Mouse (Mus musculus) urinary bladder, postnatal 36 days (tissue): ENCODE measurements at regions not wholly inside any gene's neighbourhood (a gene's known extent, or its start where the extent isn't known, plus 50 kb on each side); places are given as distances from the start of the nearest gene placed in this dataset.

Source experiments
- DNase-seq, 2 experiments: peaks; one replicate each; pipeline ENCODE4 v3.0.0; 2022; ENCODE audit warnings: low spot score in 2 of 2, mixed read lengths in 1 of 2

DNA sequence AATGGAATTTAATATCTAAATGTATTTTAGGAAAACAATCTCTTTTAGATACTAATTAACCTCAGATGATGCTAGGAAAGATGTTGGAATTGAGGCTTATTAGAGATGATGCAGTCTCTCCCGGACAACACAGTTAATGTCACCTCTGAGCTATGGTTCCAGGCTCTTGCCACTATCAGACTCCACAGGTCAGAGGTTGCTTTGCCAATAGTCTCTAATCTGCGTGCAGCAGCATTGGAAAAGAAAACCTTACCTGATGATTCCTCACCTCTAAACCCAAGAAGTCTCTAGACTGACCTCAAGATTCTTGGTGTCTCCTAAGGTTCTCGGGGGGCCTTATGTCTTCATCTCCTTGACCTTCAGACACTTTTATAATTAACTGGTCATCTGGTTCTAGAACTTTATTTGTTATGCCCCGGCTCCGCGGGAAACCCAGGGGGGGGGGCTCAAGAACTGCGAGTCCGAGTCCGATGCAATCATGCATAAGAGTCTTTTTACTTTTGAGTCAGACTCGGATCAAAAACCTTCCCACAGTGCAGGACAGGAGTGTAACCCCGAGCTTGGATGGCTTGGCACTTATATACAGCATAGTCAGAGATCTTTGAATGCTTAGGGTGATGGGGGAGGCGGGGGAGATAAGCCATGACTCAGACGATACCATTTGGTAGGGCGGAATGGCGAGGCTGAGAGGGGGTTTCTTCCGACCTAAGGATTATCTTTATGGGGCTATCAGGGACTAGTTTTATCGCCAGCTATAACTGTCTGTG, 626.9 kb downstream of the Zfp706 start:
- DNase-seq = no peak

DNA sequence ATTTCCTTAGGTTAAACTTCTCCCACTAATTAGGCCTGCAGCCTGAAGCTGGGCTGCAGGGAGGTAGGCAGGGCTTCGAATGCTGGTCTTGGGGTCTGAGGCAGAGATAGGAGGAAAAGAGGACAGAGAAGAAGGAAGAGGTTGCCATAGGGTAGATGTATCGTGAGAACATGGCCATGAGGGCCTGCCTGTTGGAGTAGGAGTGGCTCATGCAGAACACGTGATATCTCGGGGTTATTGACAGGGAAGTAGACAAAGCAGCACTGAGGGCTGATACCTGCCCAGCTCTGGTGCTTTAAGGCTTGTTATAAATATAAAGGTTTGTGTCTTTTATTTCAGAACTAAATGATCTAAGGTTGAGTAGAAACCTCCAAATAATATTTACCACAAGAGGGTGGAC, 628.9 kb downstream of the Zfp706 start:
- no peak for DNase-seq

DNA sequence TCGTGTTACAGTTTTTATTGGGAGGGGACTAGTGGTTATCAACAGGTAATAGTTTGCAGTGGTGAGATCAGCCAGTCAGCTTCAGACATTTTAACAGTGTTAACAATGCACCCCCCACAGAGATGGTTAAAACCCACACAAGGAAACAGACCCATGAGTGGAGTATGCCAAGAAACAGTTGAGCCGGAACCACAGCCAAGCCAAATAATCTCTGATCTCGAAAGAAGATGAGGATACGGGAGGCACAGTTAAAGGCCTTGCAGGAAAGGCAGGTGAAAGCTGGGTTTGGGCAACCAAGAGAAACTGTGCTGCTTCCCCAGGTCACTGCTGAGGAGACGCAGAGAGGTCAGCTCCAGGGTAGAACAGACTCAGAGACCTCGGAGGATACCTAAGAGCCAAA, 631.0 kb downstream of the Zfp706 start:
- DNase-seq = no peak

DNA sequence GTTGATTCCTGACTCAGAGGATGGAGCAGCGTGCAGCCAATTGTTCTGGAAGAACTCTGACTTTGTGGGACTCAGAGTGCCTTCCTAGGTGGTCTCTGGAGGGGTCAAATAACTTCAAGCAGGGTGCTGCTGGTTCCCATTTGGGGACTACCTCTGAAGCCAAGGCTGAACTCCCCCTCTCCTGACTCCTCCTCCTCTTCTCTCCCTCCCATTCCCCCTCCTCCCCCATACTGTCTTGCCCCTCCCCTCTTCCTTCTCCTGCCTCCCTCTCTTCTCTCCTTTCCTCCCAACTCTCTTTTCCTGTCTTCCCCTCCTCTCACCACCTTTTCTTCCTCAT, 632.1 kb downstream of the Zfp706 start:
- no peak for DNase-seq

DNA sequence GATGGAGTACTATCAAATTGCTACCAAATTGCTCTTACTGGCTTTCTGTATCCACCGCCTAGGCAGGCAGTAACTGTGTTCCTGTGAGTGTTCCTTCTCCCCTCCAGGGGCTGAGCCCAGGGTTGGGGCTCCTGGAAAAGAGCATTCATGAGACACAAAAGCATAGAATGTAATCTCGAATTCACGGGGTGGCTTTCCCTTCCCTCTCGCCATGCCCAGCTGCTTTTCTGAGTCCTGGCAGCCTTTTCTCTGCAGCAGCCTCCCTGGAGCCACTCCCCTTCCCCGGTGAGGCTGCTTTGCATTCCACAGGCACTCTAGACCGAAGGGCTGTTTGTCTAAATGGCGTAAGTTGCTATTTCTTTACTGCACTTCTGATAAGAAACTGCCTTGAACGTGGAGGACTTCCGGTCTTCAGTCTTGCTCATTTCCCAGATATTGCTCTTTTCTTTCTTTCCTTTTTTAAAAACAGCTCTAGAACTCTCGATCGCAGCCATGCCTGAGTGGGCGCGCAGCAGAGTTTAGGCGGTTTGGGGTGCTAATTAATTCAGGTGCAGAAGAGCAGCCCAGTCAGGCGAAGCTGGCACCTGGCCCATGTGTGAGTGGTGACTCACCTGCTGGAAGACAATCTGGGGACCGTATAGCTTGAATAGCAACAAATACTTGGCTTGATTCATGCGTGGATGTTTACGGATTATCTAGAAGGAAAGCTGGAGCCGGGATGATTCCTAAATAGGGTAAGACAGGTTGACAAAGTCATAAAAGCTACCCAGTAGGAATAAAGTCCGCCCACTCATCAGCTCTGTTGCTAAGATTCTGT, 632.6 kb downstream of the Zfp706 start:
- peak; percentile 70 for DNase-seq

DNA sequence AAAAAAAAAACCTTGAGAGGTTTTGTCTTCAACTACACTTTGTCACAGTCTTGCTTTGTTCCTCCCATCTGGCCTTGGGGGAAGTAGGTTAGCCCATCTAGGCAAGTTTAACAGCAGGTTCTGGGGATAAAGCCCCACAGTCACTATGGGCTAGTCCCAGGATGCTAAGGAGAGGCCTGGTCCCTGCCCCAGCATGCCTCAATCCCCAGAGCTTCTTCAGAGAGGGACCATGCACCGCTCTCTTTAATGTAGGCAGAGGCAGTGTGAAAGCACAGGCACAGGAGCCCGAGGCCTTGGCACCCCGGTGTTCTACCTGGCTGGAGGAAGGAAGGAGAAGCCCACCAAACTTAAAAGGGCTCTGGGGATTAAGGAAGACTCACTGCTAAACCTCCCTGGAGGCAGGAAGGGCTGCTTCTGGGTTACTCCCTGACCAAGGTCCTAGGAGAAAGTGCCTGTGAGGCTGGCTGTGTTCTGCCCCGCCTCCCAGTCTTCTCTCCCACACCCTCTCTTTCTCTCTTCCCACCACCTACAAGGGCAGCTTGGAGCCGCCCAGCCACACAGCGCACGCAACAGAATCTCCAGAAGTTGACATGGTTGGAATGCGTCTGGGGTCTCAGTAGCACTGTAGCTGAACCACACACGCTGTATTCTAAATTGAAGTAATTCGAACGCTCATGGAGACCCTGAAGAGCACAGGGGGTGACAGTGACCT, 633.5 kb downstream of the Zfp706 start:
- DNase-seq = peak in 1 of 2 experiments; percentile 17

DNA sequence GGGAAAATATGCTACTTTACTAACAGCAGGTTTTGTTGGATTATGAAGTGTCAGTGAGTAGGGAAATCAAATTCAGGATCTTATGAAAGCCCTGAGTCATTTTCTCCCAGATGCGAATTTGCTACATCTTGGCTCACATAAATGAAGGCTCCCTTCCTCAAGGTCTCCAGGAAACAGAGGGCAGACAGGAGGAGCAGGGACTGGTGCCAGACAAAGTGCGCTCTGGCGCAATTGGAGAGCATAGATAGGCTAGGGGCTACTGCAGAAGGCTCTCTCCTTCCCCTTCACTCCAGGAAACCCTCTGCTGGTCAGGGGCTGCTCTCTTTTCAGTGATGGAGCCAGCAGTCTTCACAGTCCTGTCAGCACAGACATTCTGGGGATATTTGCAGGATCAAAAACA, 634.1 kb downstream of the Zfp706 start:
- no peak for DNase-seq

DNA sequence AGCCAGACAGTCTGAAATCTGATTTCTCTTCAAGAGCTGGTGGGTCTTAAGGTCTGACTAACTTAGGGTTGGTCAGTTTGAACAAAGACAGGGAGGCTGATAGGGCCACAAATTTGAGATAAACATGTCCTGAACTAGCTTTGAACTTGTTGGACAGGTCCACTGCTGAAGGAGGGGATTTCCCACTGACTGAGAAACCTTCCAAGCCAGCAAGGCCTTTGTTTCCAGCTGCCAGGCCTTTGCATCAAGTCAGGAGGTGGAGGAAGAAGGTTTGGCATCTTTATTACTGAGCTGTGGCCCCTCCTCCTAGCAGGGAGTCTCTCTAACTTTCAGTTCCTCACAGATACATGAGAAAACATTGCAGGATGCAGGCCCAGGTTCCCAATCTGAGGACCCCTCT, 636.2 kb downstream of the Zfp706 start:
- DNase-seq = peak; percentile 36 to 37

DNA sequence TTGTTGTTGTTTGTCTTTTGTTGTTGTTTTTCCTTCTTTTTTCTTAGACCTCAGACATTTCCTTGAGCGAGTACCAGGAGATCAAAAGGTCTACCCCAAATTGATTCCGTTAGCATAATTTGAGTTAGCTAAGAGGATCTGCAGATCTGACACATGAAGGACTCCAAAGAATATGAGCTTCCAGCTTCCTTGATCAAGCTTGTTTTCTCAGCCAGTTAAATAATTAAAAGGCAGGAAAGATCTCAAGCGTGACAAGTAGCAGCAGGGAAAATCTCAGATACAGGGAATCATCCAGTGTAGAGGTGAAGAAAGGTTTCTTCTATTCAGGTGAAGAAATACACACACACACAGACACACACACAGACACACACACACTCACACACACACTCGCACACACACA, 636.7 kb downstream of the Zfp706 start:
- DNase-seq = no peak

DNA sequence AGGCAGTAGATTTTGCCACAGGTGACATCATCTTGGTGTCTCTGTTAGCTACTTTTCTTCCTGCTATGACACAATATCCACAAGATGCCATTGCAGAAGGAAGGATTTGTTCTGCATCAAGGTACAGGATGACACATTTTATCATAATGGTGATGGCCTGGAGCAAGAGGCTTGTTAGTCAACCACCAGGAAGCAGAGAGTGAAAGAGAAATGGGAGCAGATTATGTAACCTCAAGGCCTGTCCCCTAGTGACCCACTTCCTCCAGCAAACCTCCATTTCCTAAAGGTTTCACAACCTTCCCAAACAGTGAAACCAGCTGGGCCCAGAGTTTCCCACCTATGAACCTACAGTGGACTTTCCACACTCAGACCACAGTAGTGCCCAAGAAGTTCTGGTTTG, 640.3 kb downstream of the Zfp706 start:
- DNase-seq = no peak

DNA sequence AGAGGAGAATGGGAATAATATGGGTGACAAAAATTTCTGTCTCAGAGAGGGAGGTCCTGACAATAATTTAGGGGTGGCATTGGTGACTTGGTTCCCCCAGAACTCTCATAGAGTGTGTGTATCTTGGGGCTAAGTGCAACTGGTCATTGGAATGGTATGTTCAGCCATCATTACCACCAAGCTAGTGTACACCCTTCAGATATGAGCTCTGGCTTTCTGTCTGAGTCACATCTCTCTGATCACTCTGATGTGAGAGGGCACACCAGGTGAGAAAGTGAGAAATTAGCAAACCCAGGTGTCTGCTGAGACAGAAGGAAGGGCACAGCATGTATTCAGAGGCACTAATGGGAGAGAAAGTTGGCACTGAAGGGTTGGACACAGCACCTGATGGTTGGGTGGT, 642.8 kb downstream of the Zfp706 start:
- DNase-seq = no peak

DNA sequence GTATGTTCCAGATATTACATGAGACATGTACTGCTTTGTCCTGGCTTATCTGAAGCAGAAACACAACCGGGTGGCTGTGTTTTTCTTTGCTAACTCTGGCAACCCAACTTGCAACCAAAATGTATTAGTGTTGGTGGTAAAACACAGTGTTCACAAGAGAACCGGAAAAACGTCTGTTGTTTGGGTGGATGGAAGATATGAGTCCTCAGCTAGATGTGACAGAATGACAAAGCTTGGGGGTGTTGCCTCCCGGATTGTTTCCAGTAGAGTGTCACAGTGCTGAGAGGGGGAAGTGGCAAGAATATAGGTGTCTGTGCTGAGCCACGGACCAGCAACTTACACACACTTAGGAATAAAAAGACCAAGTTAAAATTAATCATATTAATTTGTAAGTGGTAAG, 643.5 kb downstream of the Zfp706 start:
- no peak for DNase-seq

DNA sequence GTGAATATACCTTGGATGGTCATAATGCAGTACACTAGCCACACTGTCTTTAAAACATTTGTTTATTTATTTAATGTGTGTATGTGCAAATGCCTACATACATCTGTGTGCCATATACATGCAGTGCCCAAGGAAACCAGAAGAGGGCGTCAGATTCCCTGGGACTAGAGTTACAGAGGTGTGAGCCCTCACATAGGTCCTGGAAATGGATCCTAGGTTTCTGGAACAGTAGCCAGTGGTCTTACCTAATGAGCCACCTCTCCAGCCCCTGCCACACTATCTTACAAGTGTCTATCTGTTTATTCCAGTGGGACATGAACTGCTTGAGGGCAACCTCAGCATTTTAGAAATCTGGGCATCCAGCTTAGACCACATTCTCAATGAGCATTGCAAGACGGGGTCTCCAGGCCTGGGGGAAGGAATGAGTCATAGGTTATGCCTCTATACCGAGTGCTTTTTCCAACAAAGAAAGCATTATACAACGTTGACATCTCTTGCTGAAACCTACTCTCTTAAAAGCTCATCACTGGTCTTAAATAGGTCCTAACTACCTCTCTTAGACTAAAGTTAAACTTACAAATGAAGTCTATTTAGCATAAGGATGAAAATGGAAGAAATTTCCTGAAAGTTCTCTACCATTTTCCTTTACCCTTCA, 644.5 kb downstream of the Zfp706 start:
- DNase-seq = no peak

DNA sequence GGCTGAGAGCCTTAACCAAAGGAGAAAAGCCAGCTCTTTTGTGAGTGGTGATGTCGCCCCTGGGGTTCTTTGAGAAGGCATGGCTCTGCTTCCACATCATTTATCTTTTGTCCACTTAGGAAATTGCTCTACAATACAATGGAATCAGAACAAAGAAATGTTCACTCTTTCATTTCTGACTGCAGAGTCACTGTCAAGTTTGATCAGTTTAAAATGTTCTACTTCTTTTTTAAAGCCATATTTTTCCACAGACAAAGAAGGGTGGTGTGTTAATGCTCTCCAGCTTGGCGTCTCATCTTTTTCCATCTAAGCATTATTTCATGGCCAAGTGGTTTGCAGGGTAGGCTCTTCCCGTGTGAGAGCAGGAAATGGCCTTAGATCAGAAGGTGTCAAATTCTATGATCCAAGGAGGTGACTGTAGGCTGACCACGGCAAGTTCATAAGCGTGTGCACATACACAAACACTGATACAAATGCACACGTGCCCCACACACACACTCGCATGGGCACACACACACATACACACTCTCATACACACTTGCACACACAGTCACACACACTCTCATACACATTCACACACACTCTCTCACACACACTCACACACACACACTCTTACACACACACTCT, 645.9 kb downstream of the Zfp706 start:
- DNase-seq = no peak

DNA sequence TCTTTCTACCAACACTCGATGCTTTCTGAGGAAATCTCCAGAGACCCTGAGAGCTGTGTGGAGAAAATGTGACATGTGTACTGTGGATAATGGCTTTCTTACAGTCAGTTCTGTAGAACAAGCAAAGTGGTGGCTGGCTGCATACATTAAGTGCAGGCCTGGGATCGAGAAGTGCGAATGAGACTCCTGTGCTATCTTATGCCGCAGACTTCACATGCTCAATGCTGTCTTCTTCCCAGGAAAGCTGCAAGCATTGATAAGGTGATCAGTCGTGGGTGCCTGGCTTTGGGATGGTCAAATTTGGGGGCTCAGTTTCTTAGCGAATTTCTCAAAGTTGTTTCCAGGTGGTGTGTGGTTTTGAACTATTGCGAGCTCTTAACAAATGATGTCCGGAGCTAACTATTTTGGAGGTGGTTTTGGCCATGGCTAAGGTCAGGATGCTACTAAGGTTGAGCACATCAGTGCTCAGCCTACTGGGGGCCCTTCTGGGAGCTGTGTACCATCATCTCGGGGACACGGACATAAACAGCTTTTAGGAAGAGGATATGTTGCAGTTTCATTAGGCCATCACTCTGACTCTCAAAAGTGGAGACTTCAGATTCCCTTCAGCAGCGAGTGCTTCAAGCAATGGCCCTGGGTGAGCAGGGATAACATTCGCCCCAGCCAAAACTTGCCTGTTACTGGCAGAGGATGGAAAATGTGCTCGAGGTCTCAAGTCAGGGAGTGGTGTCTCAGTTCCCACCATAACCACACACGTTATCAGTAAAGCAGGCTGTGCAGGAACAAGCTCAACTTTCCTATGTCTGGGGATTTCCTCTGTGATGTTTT, 646.7 kb downstream of the Zfp706 start:
- no peak for DNase-seq

DNA sequence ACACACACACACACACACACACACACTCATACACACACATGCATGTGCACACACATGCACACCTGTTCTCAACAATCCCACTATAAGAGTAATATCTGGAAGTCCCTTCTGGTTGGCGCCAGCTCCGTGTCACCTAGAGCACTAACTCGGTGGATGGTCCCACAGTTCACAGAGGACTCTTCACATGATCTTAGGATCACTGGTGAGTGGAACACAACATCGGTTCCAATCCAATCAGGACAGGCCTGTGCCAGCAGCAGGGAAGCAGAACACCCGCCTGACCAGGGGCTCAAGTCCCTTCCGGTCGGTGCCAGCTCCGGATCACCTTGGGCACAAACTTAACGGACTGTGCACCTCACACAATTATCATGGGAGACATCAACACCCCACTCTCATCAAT, 651.7 kb downstream of the Zfp706 start:
- no peak for DNase-seq

DNA sequence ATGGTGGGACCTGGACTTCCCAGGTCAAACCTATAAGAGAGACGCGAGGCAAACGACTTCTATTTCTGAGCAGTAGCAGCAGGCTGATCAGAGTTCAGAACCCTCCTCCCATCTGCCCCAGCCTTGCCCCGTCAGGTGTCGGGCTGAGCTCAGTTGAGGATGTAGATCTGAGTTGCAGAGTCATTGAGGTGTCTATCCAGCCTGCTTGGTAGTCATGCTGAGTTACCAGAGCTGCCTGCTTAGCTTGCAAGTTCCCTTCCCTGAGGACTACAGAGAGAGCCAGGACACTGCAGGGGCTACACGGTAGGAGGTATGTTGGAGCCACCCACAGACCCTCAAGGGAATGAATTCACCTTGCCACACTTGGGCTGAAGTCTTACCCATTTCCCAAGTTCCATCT, 653.0 kb downstream of the Zfp706 start:
- no peak for DNase-seq

DNA sequence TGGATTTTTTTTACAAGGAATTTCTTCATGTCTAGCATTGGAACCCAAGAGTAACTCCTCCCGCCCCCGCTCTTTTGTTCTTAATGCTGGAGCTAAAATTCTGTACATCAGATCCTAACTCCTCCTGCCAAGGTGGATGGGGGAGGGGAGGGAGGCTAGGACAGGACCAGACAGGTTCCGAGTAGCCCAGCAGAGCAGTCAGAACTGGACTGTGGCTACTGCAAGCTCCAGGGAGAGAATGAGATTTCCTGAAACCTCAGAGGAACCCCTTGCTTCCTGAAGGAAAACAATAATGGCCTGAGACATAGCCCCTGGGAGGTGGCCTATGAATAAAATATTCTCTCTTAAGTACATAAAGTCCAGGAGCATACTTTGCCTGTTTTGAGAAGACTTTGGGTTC, 653.8 kb downstream of the Zfp706 start:
- no peak for DNase-seq

DNA sequence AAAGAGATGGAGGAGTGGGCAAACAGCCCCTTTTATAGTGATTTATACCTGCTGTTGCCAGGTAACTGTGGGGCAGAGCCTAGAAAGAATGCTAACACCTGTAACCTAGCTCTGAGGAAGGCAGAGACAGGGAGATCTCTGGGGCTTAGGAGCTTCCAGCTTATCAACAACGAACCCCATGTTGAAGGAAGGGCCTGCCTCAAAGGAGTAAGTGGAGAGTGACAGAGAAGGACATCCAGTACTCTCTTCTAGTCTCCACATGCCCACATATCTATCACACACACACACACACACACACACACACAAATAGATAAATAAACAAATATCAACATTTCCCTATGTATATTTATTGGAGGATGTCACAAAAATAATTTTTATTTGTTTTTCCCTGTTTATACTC, 654.6 kb downstream of the Zfp706 start:
- DNase-seq = no peak

DNA sequence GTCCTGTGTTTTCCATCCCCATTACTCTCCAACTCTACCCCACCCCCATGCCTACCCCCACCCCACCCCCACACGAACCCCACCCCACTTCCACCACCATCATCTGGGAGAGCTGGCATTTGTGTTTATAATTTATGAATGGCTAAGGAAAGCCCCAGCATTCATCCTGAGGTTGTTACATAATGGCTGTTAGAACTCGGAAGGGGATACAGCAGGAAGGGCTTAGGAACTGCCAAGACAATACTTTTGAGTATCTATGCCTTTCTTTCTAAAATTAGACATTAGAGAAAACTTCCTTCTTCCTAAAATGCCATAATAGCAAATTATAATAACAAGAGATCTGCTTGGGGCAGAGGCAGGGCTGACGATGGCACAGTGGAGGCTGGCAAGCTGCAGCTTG, 655.9 kb downstream of the Zfp706 start:
- no peak for DNase-seq

DNA sequence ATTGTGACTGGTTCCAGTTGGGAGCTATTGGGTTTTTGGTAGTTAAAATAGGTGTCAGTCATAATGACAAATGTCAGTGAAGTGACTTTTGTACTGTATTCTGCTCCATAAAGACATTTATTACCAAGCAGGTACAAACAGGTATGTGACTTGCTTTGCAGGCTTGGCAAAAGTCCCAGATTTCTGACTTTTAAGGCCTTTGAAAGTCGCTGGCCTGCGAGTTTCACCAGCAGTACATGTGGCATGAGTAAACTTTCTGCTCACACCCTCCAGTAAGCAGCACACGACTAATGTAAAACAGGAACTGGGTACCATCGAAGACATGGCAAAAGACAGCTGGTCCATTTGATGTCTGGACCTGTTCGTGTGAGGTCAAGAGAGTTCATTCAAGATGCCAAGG, 659.2 kb downstream of the Zfp706 start:
- peak in 1 of 2 experiments; percentile 32 for DNase-seq
